Mouse (Mus musculus) liver, embryonic 14.5 days (tissue): ENCODE results near the gene Tomm34. TPM values are rescaled to one million over a fixed set of nuclear protein-coding genes. Genes with fewer than 3 reads are reported as not detected.

ENCODE experiments used
- ATAC-seq: fragments of 200-750 bp; cut with Nextera tagmentation; 2 replicates; pipeline ENCODE4 v1.8.0; 2017; ENCODE audit warnings: moderate number of reproducible peaks, mild to moderate bottlenecking, moderate library complexity; ENCODE audit not compliant: insufficient read depth
- DNase-seq, 3 experiments: peaks; one replicate each; pipeline ENCODE4 v3.0.0-alpha.2; 2012 to 2013; ENCODE audit warnings: low read depth in 3 of 3, low spot score in 3 of 3
- H3K27ac ChIP-seq: fragments of 300-500 bp; sonication (generic); 2 replicates; pipeline ENCODE4 v1.5.1; 2014; ENCODE audit warnings: moderate library complexity, mild to moderate bottlenecking, control low read depth, inconsistent platforms
- H3K27me3 ChIP-seq: fragments of 300-500 bp; sonication (generic); 2 replicates; pipeline ENCODE4 v1.6.1; 2014; ENCODE audit warnings: mild to moderate bottlenecking, low read length, moderate library complexity; ENCODE audit not compliant: control insufficient read depth, insufficient read depth
- H3K36me3 ChIP-seq: fragments of 300-500 bp; sonication (generic); replicated peaks from 2 replicates; pipeline ENCODE4 v1.6.1; 2014; ENCODE audit warnings: low read depth; ENCODE audit not compliant: control insufficient read depth, insufficient read depth
- H3K4me1 ChIP-seq, 2 experiments: fragments of 200-500 bp in 1 of 2; fragments of 300-500 bp in 1 of 2; sonication (generic) in 1 of 2; replicated peaks; 2 replicates each; pipeline ENCODE4 v1.6.1; 2012 to 2014; ENCODE audit warnings: antibody characterized with exemption in 1 of 2, inconsistent platforms in 1 of 2, low read length in 1 of 2; ENCODE audit not compliant: control insufficient read depth in 2 of 2, insufficient read depth in 2 of 2
- H3K4me2 ChIP-seq: fragments of 300-500 bp; sonication (generic); 2 replicates; pipeline ENCODE4 v1.6.1; 2014; ENCODE audit warnings: low read depth, mild to moderate bottlenecking, control low read depth, moderate library complexity
- H3K4me3 ChIP-seq, 2 experiments: fragments of 200-500 bp in 1 of 2; fragments of 300-500 bp in 1 of 2; sonication (generic) in 1 of 2; 2 replicates each; pipeline ENCODE4 v1.5.1; 2012 to 2014; ENCODE audit warnings: low read depth in 2 of 2, low read length in 2 of 2, mild to moderate bottlenecking in 2 of 2, control low read depth in 1 of 2, inconsistent platforms in 1 of 2, moderate library complexity in 1 of 2; ENCODE audit not compliant: insufficient read depth in 1 of 2
- H3K9ac ChIP-seq: fragments of 300-500 bp; sonication (generic); replicated peaks from 2 replicates; pipeline ENCODE4 v1.6.1; 2014; ENCODE audit warnings: mild to moderate bottlenecking, control low read depth, moderate library complexity
- H3K9me3 ChIP-seq: fragments of 300-500 bp; sonication (generic); 2 replicates; pipeline ENCODE4 v1.6.1; 2016; ENCODE audit warnings: low read length, mixed read lengths; ENCODE audit not compliant: control insufficient read depth
- CTCF ChIP-seq: IDR thresholded peaks from 2 replicates; pipeline ENCODE4 v1.5.1; 2016; ENCODE audit warnings: antibody characterized with exemption, low read depth, control low read depth
- EP300 ChIP-seq: IDR thresholded peaks from 2 replicates; pipeline ENCODE4 v1.6.1; 2016; ENCODE audit warnings: antibody characterized with exemption, low read depth
- WGBS: fragments of 180-500 bp; shearing (Covaris S2); extraction: QIAGEN DNeasy Blood & Tissue Kit; methylation state at CpG from one replicate; pipeline ENCODE4 v1.1.7; 2014; ENCODE audit not compliant: insufficient replicate concordance; 5-methylcytosine and 5-hydroxymethylcytosine counted together
- polyA plus RNA-seq, 2 experiments: library from polyadenylated mRNA; depleted of rRNA in 1 of 2; stranded (reverse) in 1 of 2; unstranded in 1 of 2; fragments of >200 nt; fragmentation: Nextera tagmentation in 1 of 2; extraction: Ambion mirVana in 1 of 2; gene quantifications; 2 replicates each; pipeline versions ENCODE4 v1.2.1 to v1.2.3; 2012 to 2014

Gene Tomm34
- polyA plus RNA-seq, 2 experiments: 11.6 to 16.0 TPM

DNA sequence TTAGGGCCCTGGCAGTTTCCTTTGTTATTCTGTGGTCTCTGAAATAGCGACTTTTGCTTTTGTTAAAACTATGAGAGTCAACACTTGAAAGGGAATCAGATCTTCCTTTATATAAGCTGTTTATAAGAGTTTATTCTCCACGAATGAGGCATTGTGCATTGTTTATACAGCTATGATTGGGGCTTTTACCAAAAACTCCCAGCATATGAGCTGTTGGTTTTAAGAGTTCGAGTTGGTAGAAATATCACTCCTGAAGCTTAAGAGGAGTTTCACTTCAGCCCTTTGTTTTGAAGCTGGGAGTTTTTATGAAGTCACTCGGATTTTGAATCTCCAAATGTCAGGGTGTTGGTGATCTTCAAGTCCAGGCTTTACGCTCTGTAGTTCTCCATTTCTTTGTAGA is 6.9 kb upstream of the Tomm34 start:
- no peak for TF ChIP-seq CTCF
- no peak for TF ChIP-seq EP300
- Histone ChIP-seq H3K9me3 (no peaks in the 10 kb centered on the region), H3K4me2 (no peak overlapping the region), H3K4me3 (no peak overlapping the region), H3K27me3 (no peaks in the 10 kb centered on the region), H3K36me3 (peaks cover 22% of the 10 kb centered on the region), H3K27ac (no peak overlapping the region), H3K9ac (no peak overlapping the region), H3K4me1 (peaks cover 0 to 16% of the 10 kb centered on the region in 2 experiments)
- DNase-seq (no peak), ATAC-seq (no peak)
- WGBS: 50% methylated on average over 5 of the region's 5 CpGs

DNA sequence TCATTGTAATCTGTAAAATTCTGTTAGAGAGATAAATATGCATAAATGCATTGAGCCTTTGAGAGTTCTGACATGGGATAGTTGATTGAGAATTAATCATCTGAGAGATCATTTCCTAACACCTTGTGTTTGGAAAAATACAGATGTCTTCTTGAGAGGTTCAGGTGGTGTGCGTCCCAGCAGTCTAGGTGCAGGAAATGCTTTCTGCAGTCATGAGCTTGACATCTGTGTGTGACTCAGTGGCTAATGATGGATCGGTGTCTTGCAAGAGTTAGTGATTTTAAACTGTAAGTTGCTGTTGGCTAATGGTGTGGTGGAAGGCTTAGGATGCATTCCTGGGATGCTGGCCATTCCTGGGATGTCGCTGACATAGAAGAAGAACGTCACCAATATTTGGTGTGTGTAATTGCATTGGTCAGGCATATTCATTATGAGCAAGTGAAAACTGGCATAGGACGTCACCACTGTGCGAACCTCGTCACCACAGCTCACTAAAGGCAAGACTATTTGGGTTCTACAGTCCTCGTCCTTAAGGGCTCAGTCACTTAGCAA is 6.0 kb upstream of the Tomm34 start:
- no peak overlapping the region for H3K4me2 ChIP-seq
- DNase-seq: no peak
- no peak overlapping the region for H3K4me3 ChIP-seq
- peaks cover 20% of the 10 kb centered on the region for H3K36me3 ChIP-seq
- TF ChIP-seq CTCF (no peak), EP300 (no peak)
- peaks cover 0 to 16% of the 10 kb centered on the region in 2 experiments for H3K4me1 ChIP-seq
- no peak overlapping the region for H3K9ac ChIP-seq
- no peaks in the 10 kb centered on the region for H3K9me3 ChIP-seq
- ATAC-seq: no peak
- WGBS: 74% methylated on average over 8 of the region's 8 CpGs
- no peaks in the 10 kb centered on the region for H3K27me3 ChIP-seq
- H3K27ac ChIP-seq: no peak overlapping the region

DNA sequence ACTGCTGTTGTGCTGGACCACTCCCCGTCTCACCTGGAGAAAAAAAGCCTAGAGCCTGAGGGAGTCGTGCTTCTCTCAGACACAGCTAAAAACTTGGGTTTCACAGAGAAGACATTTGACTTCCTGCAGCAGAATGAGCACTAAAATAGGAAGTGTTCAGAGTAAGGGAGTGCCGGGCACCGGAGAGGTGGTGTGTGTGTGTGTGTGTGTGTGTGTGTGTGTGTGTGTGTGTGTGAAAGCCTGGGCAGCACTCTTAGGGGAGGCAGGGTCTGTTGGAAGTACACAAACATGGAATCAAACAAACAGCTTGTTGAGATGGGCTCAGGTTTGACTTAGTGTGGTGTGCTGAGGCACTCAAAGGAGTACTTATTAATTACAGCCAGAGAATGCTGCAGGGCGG is 4.1 kb upstream of the Tomm34 start:
- Histone ChIP-seq H3K36me3 (peaks cover 6% of the 10 kb centered on the region; the same call in 1 of the 2 replicates), H3K4me2 (peak overlapping the region; percentile 97), H3K27ac (no peak overlapping the region), H3K9me3 (no peaks in the 10 kb centered on the region), H3K9ac (peak overlapping the region; percentile 89), H3K4me3 (peak overlapping the region; percentile 82 to 98), H3K4me1 (peaks cover 0 to 20% of the 10 kb centered on the region in 2 experiments), H3K27me3 (no peaks in the 10 kb centered on the region)
- ATAC-seq (no peak), DNase-seq (no peak)
- WGBS: 9% methylated on average over 5 of the region's 5 CpGs
- TF ChIP-seq CTCF: no peak
- no peak for TF ChIP-seq EP300

DNA sequence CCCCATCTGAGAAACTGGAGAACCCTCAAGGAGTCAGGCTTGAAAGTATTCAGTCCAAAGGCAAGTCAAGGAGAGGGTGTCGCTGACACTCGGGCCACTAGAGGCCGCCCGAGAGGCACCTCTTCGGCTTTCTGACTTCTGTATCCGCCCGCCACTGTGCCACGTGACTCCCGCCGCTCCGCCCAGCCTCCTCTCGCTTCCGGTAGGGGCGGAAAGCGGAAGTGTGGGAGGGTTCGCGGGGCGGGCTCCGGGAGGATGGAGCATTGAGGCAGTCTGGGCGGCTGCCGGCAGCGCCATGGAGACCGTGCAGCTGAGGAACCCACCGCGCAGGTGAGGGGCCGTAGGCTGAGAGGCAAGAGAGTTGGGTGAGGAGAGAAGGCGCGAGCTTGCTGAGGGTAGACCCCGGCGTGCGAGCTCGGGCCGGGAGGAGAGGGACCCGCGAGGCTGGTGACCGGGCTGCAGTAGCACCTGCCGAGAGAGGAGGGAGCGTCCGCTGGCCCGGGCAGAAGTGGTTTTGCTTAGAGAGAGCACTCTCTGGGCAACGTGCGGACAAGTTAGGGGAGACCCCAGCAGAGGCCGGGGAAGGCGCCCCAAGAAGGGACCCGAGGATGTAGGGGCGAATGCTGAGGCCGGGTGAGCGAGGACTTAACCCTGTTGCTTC is 3.1 kb upstream of the Tomm34 start:
- Histone ChIP-seq H3K9ac (peak overlapping the region; percentile 89), H3K36me3 (no peaks in the 10 kb centered on the region), H3K27ac (peak overlapping the region; percentile 55), H3K4me1 (peaks cover 3 to 23% of the 10 kb centered on the region in 2 experiments), H3K9me3 (no peaks in the 10 kb centered on the region), H3K4me3 (peak overlapping the region; percentile 82 to 98), H3K4me2 (peak overlapping the region; percentile 97), H3K27me3 (no peaks in the 10 kb centered on the region)
- under 1% methylated on average over 48 of the region's 48 CpGs for WGBS
- peak; percentile 79 for ATAC-seq
- TF ChIP-seq CTCF: peak; percentile 96
- no peak for TF ChIP-seq EP300
- peak; percentile 90 to 94 (median 92) for DNase-seq

DNA sequence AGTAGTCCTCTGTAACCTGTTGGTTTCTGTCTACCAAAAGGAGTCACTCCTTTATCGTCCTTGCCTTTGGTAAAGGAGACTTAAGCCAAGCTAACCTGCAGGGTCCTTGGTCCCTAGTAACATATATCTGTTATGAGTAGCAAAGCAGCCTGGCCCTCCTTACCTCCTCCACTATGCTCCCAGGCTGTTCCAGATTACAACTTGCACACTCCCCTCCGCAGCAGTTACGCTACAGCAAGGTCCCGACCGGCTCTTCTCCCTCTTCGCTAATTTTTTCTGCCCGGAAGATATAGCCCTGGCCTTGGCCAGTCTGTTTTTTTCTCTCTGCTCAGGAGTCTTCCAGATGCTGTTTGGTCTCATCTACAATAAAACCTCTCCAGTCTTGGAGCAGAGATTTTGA is 2.2 kb upstream of the Tomm34 start:
- Histone ChIP-seq H3K4me1 (peaks cover 3 to 23% of the 10 kb centered on the region in 2 experiments), H3K9ac (no peak overlapping the region), H3K36me3 (no peaks in the 10 kb centered on the region), H3K4me2 (no peak overlapping the region), H3K27ac (no peak overlapping the region), H3K4me3 (no peak overlapping the region), H3K27me3 (no peaks in the 10 kb centered on the region), H3K9me3 (no peaks in the 10 kb centered on the region)
- 89% methylated on average over 7 of the region's 7 CpGs for WGBS
- ATAC-seq (no peak), DNase-seq (no peak)
- TF ChIP-seq CTCF (no peak), EP300 (no peak)
